Mouse (Mus musculus) kidney, adult 8-10 months (tissue): ENCODE measurements around the gene Lactb.
"Not testable (repeated sequence)": the region's sequence is repeated elsewhere in the genome, so short reads cannot be mapped to it uniquely, and the experiment has no call there.

Experiments
- DNase-seq, 2 experiments: peaks; one replicate each; pipeline ENCODE4 v3.0.0; 2022

Lactb gene

GRCm38 (mm10) chr9:66919382-66919971 is 55.8 kb downstream of the Lactb start, which contains the start of gene Rab8b:
Gene Rab8b, minus strand, starts transcription at chr9:66919687.
- peak; percentile 95 to 96 for DNase-seq

- peak in 1 of 2 experiments; percentile 7 for DNase-seq
These were observed 56.5 kb downstream of the Lactb start for GRCm38 (mm10) chr9:66918672-66919330.

- DNase-seq: no peak
These were observed 57.4 kb downstream of the Lactb start for GRCm38 (mm10) chr9:66917892-66918255.

GRCm38 (mm10) chr9:66917216-66917891 is 57.9 kb downstream of the Lactb start:
- DNase-seq: no peak

GRCm38 (mm10) chr9:66915869-66916785 is 59.2 kb downstream of the Lactb start:
- DNase-seq: no peak

- no peak for DNase-seq
These were observed 59.9 kb downstream of the Lactb start for GRCm38 (mm10) chr9:66915401-66915800.

- no peak for DNase-seq
These were observed 60.7 kb downstream of the Lactb start for GRCm38 (mm10) chr9:66914540-66914939.

- not testable (repeated sequence) for DNase-seq
These were observed 61.9 kb downstream of the Lactb start for GRCm38 (mm10) chr9:66913254-66913934.

- no peak for DNase-seq
These were observed 63.0 kb downstream of the Lactb start for GRCm38 (mm10) chr9:66912304-66912703.

- no peak for DNase-seq
These were observed 64.6 kb downstream of the Lactb start for GRCm38 (mm10) chr9:66910677-66911076.

GRCm38 (mm10) chr9:66909922-66910321 is 65.4 kb downstream of the Lactb start:
- no peak for DNase-seq

GRCm38 (mm10) chr9:66907746-66908397 is 67.4 kb downstream of the Lactb start:
- DNase-seq: no peak

- DNase-seq: no peak
These were observed 68.2 kb downstream of the Lactb start for GRCm38 (mm10) chr9:66907126-66907525.

GRCm38 (mm10) chr9:66905990-66906389 is 69.3 kb downstream of the Lactb start:
- no peak for DNase-seq
